Mouse (Mus musculus) CH12.LX (cell line): Measurements from ENCODE around the gene Nrp2. TPM values are rescaled to one million over a fixed set of nuclear protein-coding genes. Genes with fewer than 3 reads are reported as not detected.

Experiments used
- DNase-seq: peaks from one replicate; pipeline ENCODE4 v3.0.0-alpha.2; 2013; ENCODE audit errors: extremely low read depth
- H3K27ac ChIP-seq: 2 replicates; pipeline ENCODE4 v1.5.1; 2012; ENCODE audit warnings: low read depth, mild to moderate bottlenecking, control low read depth, moderate library complexity; ENCODE audit not compliant: insufficient read depth
- H3K27me3 ChIP-seq: replicated peaks from 2 replicates; pipeline ENCODE3; 2012; ENCODE audit warnings: inconsistent platforms
- H3K36me3 ChIP-seq, 2 experiments: replicated peaks in 1 of 2; 2 replicates each; pipeline versions ENCODE3 to v1.6.1; 2012; ENCODE audit warnings: inconsistent platforms in 1 of 2, low read length in 1 of 2, mild to moderate bottlenecking in 1 of 2, mixed read lengths in 1 of 2, moderate library complexity in 1 of 2; ENCODE audit not compliant: control insufficient read depth in 1 of 2, insufficient read depth in 1 of 2
- H3K4me1 ChIP-seq, 2 experiments: 2 replicates each; pipeline ENCODE4 v1.6.1; 2012; ENCODE audit warnings: inconsistent platforms in 1 of 2, moderate library complexity in 1 of 2; ENCODE audit not compliant: insufficient read depth in 2 of 2, control insufficient read depth in 1 of 2
- H3K4me2 ChIP-seq: 2 replicates; pipeline ENCODE4 v1.6.1; 2012; ENCODE audit warnings: low read depth, mild to moderate bottlenecking, control low read depth; ENCODE audit not compliant: poor library complexity, insufficient read depth, severe bottlenecking
- H3K4me3 ChIP-seq, 3 experiments: fragments of 150-350 bp in 1 of 3; sonication (generic) in 1 of 3; replicated peaks in 1 of 3; 2 replicates each; pipeline versions ENCODE3 to v1.5.1; 2011 to 2012; ENCODE audit warnings: low read depth in 2 of 3, low read length in 2 of 3, mild to moderate bottlenecking in 2 of 3, moderate library complexity in 2 of 3, control low read depth in 1 of 3, improper control_type of control experiment in 1 of 3, inconsistent platforms in 1 of 3, mixed read lengths in 1 of 3; ENCODE audit not compliant: poor library complexity in 1 of 3
- H3K79me2 ChIP-seq: replicated peaks from 2 replicates; pipeline ENCODE4 v1.6.1; 2012; ENCODE audit warnings: mild to moderate bottlenecking, moderate library complexity; ENCODE audit not compliant: control insufficient read depth, poor library complexity, insufficient read depth, severe bottlenecking; ENCODE audit errors: extremely low read depth
- H3K9ac ChIP-seq: 2 replicates; pipeline ENCODE4 v1.6.1; 2012; ENCODE audit warnings: low read depth, mild to moderate bottlenecking, control low read depth, moderate library complexity; ENCODE audit not compliant: insufficient read depth
- H3K9me3 ChIP-seq: replicated peaks from 2 replicates; pipeline ENCODE3; 2012; ENCODE audit warnings: low read length, inconsistent platforms, mixed read lengths
- BHLHE40 ChIP-seq: IDR thresholded peaks from 2 replicates; pipeline ENCODE4 v1.6.1; 2011; ENCODE audit warnings: mild to moderate bottlenecking, low read depth, low read length, improper control_type of control experiment
- CHD1 ChIP-seq: IDR thresholded peaks from 2 replicates; pipeline ENCODE4 v1.6.1; 2012; ENCODE audit warnings: low read depth, low read length, improper control_type of control experiment, inconsistent platforms
- CTCF ChIP-seq, 2 experiments: IDR thresholded peaks in 1 of 2; conservative IDR thresholded peaks in 1 of 2; 2 replicates each; pipeline ENCODE4 v1.5.1; 2011 to 2012; ENCODE audit warnings: low read depth in 2 of 2, low read length in 2 of 2, improper control_type of control experiment in 1 of 2, inconsistent platforms in 1 of 2, mild to moderate bottlenecking in 1 of 2, moderate library complexity in 1 of 2
- E2F4 ChIP-seq: IDR thresholded peaks from 2 replicates; pipeline ENCODE4 v1.6.1; 2011; ENCODE audit warnings: low read depth, low read length, improper control_type of control experiment; ENCODE audit not compliant: insufficient replicate concordance
- ETS1 ChIP-seq: conservative IDR thresholded peaks from 2 replicates; pipeline ENCODE4 v1.6.1; 2012; ENCODE audit warnings: low read depth, mild to moderate bottlenecking, inconsistent platforms, low read length, improper control_type of control experiment, moderate library complexity
- GABPA ChIP-seq: IDR thresholded peaks from 2 replicates; pipeline ENCODE4 v1.6.1; 2012; ENCODE audit warnings: low read depth, low read length, improper control_type of control experiment, inconsistent platforms; ENCODE audit not compliant: insufficient replicate concordance
- HCFC1 ChIP-seq: IDR thresholded peaks from 2 replicates; pipeline ENCODE4 v1.6.1; 2012; ENCODE audit warnings: low read depth, mild to moderate bottlenecking, inconsistent platforms, low read length, improper control_type of control experiment
- IRF4 ChIP-seq: IDR thresholded peaks from 2 replicates; pipeline ENCODE4 v1.6.1; 2014; ENCODE audit warnings: low read depth, mild to moderate bottlenecking, inconsistent platforms, low read length, improper control_type of control experiment
- JUND ChIP-seq: conservative IDR thresholded peaks from 2 replicates; pipeline ENCODE4 v1.6.1; 2011; ENCODE audit warnings: low read depth, low read length, improper control_type of control experiment
- MAFK ChIP-seq: IDR thresholded peaks from 2 replicates; pipeline ENCODE4 v1.6.1; 2011; ENCODE audit warnings: low read length, improper control_type of control experiment; ENCODE audit not compliant: insufficient replicate concordance
- MAZ ChIP-seq: IDR thresholded peaks from 2 replicates; pipeline ENCODE4 v1.6.1; 2012; ENCODE audit warnings: low read depth, mild to moderate bottlenecking, inconsistent platforms, low read length, improper control_type of control experiment, moderate library complexity
- MEF2A ChIP-seq: IDR thresholded peaks from 2 replicates; pipeline ENCODE4 v1.6.1; 2014; ENCODE audit warnings: low read depth, mild to moderate bottlenecking, inconsistent platforms, low read length, improper control_type of control experiment, borderline replicate concordance
- NELFE ChIP-seq: IDR thresholded peaks from 2 replicates; pipeline ENCODE4 v1.6.1; 2011; ENCODE audit warnings: low read depth, low read length, improper control_type of control experiment
- NRF1 ChIP-seq: IDR thresholded peaks from 2 replicates; pipeline ENCODE4 v1.6.1; 2014; ENCODE audit warnings: low read depth, mild to moderate bottlenecking, inconsistent platforms, low read length, improper control_type of control experiment, moderate library complexity
- PAX5 ChIP-seq: IDR thresholded peaks from 2 replicates; pipeline ENCODE4 v1.6.1; 2012; ENCODE audit warnings: low read length, inconsistent platforms, mixed read lengths
- POLR2A ChIP-seq: IDR thresholded peaks from 2 replicates; pipeline ENCODE4 v1.6.1; 2011; ENCODE audit warnings: low read depth, mild to moderate bottlenecking, improper control_type of control experiment, low read length
- POLR2AphosphoS2 ChIP-seq: IDR thresholded peaks from 2 replicates; pipeline ENCODE4 v1.6.1; 2011; ENCODE audit warnings: low read depth, low read length, improper control_type of control experiment
- RAD21 ChIP-seq: IDR thresholded peaks from 2 replicates; pipeline ENCODE4 v1.6.1; 2011; ENCODE audit warnings: low read depth, mild to moderate bottlenecking, low read length, improper control_type of control experiment, moderate library complexity
- SMC3 ChIP-seq: IDR thresholded peaks from 2 replicates; pipeline ENCODE4 v1.6.1; 2011; ENCODE audit warnings: low read depth, low read length, improper control_type of control experiment
- TBP ChIP-seq: conservative IDR thresholded peaks from 2 replicates; pipeline ENCODE4 v1.6.1; 2011; ENCODE audit warnings: low read depth, low read length, improper control_type of control experiment
- TCF12 ChIP-seq: IDR thresholded peaks from 2 replicates; pipeline ENCODE4 v1.6.1; 2014; ENCODE audit warnings: low read depth, mild to moderate bottlenecking, inconsistent platforms, low read length, improper control_type of control experiment
- UBTF ChIP-seq: IDR thresholded peaks from 2 replicates; pipeline ENCODE4 v1.6.1; 2012; ENCODE audit warnings: low read depth, mild to moderate bottlenecking, inconsistent platforms, low read length, improper control_type of control experiment, moderate library complexity
- USF1 ChIP-seq: IDR thresholded peaks from 2 replicates; pipeline ENCODE4 v1.6.1; 2014; ENCODE audit warnings: low read depth, mild to moderate bottlenecking, inconsistent platforms, low read length, improper control_type of control experiment
- ZMIZ1 ChIP-seq: IDR thresholded peaks from 2 replicates; pipeline ENCODE4 v1.6.1; 2012; ENCODE audit warnings: low read depth, mild to moderate bottlenecking, inconsistent platforms, low read length, improper control_type of control experiment
- dilution Hi-C: fragments of 300-500 bp; cut with MboI; formaldehyde crosslinking; loops from 2 replicates; pipeline ENCODE4 v1.14.3; 2020; ENCODE audit warnings: low sequenced_read_pairs; ENCODE audit not compliant: extremely low pct_unique_long_range_greater_than_20kb, extremely low pct_ligation_motif_present
- in situ Hi-C: fragments of 300-500 bp; cut with MboI; formaldehyde crosslinking; loops from 3 replicates; pipeline ENCODE4 v1.14.3; 2019; ENCODE audit warnings: low sequenced_read_pairs, low pct_ligation_motif_present, low pct_unique_long_range_greater_than_20kb, mixed read lengths
- polyA plus RNA-seq: library from polyadenylated mRNA; unstranded; fragments of >175 nt; gene quantifications from 2 replicates; pipeline ENCODE4 v1.2.1, GENCODE M21; 2012; ENCODE audit warnings: low read depth; ENCODE audit not compliant: insufficient read length
- total RNA-seq, 2 experiments: library from RNA; depleted of rRNA; stranded (reverse); fragments of 300-350 nt in 1 of 2; fragments of >200 nt in 1 of 2; gene quantifications; 2 replicates each; pipeline ENCODE4 v1.2.3; 2012 to 2014

Gene Nrp2
- total and polyA plus RNA-seq, 3 experiments: 16.4 to 24.4 (median 17.3) TPM

DNA sequence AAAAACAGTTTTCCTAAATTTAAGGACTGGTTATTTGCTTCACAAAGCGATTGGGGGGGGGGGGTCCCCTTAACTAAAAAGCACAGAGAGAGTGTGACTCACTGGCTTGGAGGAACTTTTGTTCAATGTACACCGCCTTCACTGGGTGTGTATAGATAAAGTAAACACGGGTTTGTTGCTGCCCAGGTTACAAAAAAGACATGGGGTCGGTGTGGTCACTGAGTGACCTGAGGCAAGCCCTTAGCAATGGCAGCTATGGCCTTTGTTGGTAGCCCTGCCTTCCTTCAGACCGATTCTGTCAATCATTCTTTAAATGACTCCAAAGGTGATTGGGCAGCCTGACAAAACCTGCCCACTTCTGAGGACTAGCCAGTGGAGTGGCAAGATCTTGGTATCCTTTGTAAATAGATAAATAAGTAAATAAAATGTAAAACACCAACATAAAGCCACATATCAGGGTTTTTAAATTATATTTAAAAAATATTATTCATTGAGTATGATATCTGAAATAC is 31.4 kb downstream of the Nrp2 start:
- peak overlapping the region; percentile 90 for H3K4me2 ChIP-seq
- DNase-seq: peak; percentile 76
- H3K27ac ChIP-seq: no peak overlapping the region
- H3K79me2 ChIP-seq: peaks cover 48% of the 10 kb centered on the region
- H3K9ac ChIP-seq: peak overlapping the region; percentile 77
- H3K9me3 ChIP-seq: no peaks in the 10 kb centered on the region
- peak; percentile 40; the same call in 1 of the 2 replicates for TF ChIP-seq POLR2A
- no peak for TF ChIP-seq CTCF (conservative IDR thresholded peaks at IDR 0.05 in 1 of 2, IDR thresholded peaks at IDR 0.05 in 1 of 2; ENCODE audit: low read depth in 2 of 2, low read length in 2 of 2)
- TF ChIP-seq NRF1: 0 out of 2 replicates have a peak, but pooled peaks have one; percentile 11
- H3K27me3 ChIP-seq: no peaks in the 10 kb centered on the region
- in situ Hi-C loops (no loop called here), dilution Hi-C loops (no loop called here)
- peaks cover 17 to 63% of the 10 kb centered on the region in 2 experiments for H3K4me1 ChIP-seq
- H3K36me3 ChIP-seq: peaks cover 0 to 46% of the 10 kb centered on the region in 2 experiments
- H3K4me3 ChIP-seq: peak overlapping the region; percentile 46 to 49 (median 47)

DNA sequence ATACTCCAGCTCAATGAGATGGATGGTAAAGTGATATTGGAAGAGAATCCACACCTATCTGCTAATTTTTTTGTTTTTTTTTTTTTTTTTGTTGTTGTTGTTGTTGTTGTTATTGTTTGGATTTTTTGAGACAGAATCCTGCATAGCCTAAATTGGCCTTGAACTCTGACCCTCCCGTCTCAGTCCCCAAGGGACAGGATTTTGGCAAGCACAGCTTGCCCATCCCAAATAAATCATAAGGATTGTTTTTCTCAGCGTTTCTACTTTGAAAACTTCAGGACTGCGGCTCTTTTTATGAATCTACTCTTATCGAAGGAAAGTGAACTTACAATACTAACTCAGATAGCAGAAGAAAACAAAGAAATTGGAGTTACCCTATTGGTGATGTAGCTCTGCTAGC is 31.9 kb downstream of the Nrp2 start:
- Histone ChIP-seq H3K4me2 (no peak overlapping the region), H3K36me3 (peaks cover 0 to 46% of the 10 kb centered on the region in 2 experiments), H3K27me3 (no peaks in the 10 kb centered on the region), H3K79me2 (peaks cover 45% of the 10 kb centered on the region), H3K27ac (no peak overlapping the region; the same call in 1 of the 2 replicates), H3K9me3 (no peaks in the 10 kb centered on the region), H3K9ac (peak overlapping the region; percentile 88), H3K4me3 (peak overlapping the region; percentile 47 to 56 (median 49)), H3K4me1 (peaks cover 14 to 59% of the 10 kb centered on the region in 2 experiments)
- dilution Hi-C loops: no loop called here
- TF ChIP-seq POLR2A (no peak), CTCF (conservative IDR thresholded peaks at IDR 0.05 in 1 of 2, IDR thresholded peaks at IDR 0.05 in 1 of 2; ENCODE audit: low read depth in 2 of 2, low read length in 2 of 2) (no peak), ETS1 (no peak), GABPA (no peak), RAD21 (no peak), NELFE (no peak), SMC3 (no peak), MEF2A (no peak), TBP (no peak)
- DNase-seq: no peak
- in situ Hi-C loops: no loop called here

DNA sequence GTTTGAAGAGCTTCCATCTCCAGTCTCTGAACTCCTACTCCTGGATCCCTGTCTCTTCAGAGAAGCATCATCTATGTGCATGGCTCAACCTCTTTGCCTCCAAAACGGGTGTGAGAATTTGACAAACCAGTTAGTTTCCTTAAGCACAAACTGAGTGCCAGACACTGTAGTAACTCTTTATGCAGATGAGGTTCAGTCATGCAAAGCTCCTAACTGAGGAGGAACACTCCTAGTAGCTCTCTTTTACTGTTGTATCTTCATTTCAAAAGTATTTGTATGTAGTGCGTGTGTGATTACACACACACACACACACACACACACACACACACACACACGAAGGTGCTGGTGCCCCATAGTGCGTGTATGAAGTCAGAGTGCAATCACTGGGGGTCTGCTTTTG is 32.8 kb downstream of the Nrp2 start:
- H3K4me3 ChIP-seq: peak overlapping the region; percentile 47 to 56 (median 49)
- dilution Hi-C loops (no loop called here), in situ Hi-C loops (no loop called here)
- H3K4me2 ChIP-seq: peak overlapping the region; percentile 87
- peak overlapping the region; percentile 100 for H3K27ac ChIP-seq
- H3K4me1 ChIP-seq: peaks cover 13 to 50% of the 10 kb centered on the region in 2 experiments
- peak; percentile 77 for DNase-seq
- peaks cover 39% of the 10 kb centered on the region for H3K79me2 ChIP-seq
- H3K36me3 ChIP-seq: peaks cover 0 to 47% of the 10 kb centered on the region in 2 experiments
- H3K9ac ChIP-seq: peak overlapping the region; percentile 88
- H3K27me3 ChIP-seq: no peaks in the 10 kb centered on the region
- no peaks in the 10 kb centered on the region for H3K9me3 ChIP-seq
- no peak for TF ChIP-seq USF1
- no peak for TF ChIP-seq BHLHE40
- no peak for TF ChIP-seq MAZ
- TF ChIP-seq CHD1: no peak
- TF ChIP-seq IRF4: peak; percentile 64; the same call in 1 of the 2 replicates
- no peak for TF ChIP-seq JUND
- TF ChIP-seq MAFK: no peak
- TF ChIP-seq SMC3: no peak
- TF ChIP-seq RAD21: no peak
- TF ChIP-seq PAX5: no peak
- TF ChIP-seq HCFC1: no peak
- peak; percentile 82 for TF ChIP-seq TBP
- TF ChIP-seq GABPA: no peak
- no peak for TF ChIP-seq POLR2AphosphoS2
- TF ChIP-seq ZMIZ1: 0 out of 2 replicates have a peak, but pooled peaks have one; percentile 0
- TF ChIP-seq TCF12: no peak; the same call in 1 of the 2 replicates
- peak; percentile 42; the same call in 1 of the 2 replicates for TF ChIP-seq ETS1
- TF ChIP-seq E2F4: no peak
- 0 out of 2 replicates have a peak, but pooled peaks have one; percentile 26 for TF ChIP-seq UBTF
